Mouse (Mus musculus) cerebellum, adult 2 months (tissue): Measurements from ENCODE around the gene Mea1.

Experiments used
- CTCF ChIP-seq: fragments of 200-500 bp; IDR thresholded peaks from 2 replicates; pipeline ENCODE4 v1.5.1; 2011; ENCODE audit warnings: low read depth, mild to moderate bottlenecking, control low read depth, low read length, moderate library complexity, borderline replicate concordance; ENCODE audit not compliant: insufficient read depth
- POLR2A ChIP-seq: fragments of 200-500 bp; IDR thresholded peaks from 2 replicates; pipeline ENCODE4 v1.6.1; 2011; ENCODE audit warnings: low read length, control low read depth, borderline replicate concordance; ENCODE audit not compliant: insufficient read depth

DNA sequence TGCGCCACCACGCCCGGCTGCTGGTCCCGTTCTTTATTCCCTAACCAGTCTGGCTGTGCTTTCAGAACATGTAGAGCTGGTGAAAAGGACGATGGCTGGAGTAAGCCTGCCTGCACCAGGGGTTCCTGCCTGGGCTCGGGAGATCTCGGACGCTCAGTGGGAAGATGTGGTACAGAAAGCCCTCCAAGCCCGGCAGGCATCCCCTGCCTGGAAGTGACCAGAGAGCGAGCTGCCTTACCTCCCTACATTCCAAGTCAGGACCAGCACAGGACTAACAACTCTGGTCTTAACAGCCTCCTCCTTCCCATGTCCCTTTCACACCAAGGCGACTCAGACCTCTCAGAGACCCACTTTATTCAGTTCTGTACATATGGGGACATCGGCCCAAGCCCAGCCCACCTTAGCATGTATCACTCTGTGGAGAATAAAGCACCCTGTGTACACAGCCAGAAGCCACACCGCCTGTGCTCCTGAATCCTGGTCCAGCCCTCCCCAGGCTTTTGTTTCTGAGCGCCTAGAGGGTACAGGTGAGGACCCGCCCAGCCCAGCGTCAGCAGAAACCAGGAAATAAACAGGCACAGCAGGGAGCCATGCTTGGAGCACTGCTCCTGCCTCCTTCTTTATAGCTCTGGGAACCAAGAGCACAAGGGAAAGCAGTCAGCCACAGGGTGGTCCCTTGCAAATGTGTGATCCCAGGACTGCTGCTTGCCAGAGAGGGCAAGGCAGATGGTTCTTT is 4.2 kb downstream of the Mea1 start:
- TF ChIP-seq POLR2A: no peak
- TF ChIP-seq CTCF: no peak
